Mouse (Mus musculus): ENCODE data around the gene Gm39653. TPM values are rescaled to one million over a fixed set of nuclear protein-coding genes. Genes with fewer than 3 reads are reported as not detected.
"Not testable (repeated sequence)": the region's sequence is repeated elsewhere in the genome, so short reads cannot be mapped to it uniquely, and the experiment has no call there.

Gm39653 gene
- polyA plus RNA-seq, 1 experiment from 2014 or later: not detected

DNA sequence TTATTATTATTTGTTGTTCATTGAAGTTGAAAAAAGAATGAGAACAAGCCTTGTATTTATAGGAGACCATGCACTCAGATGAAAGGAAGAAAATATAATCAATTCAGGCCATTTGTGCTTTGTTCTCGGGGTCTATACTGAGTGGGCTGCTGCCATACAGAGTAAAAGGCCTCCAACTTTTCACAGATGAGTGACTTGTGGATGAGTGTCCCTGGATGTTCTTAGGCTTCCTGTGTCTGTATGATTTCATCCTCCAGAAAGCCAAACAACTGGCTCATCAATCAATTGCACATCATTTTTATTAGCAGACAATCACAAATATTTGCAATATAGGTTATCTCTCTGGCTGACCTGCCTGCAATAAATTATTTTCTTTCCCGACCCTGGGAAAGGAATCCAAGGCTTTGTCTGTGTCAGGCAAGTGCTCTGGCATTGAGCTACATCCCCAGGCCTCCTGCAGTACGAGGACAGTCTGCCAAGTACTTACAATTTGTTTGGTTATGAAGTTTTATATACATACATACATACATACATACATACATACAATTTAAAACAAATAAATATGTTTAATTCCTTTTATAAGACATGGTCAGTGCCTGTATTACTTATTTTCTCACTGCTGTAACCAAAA, 11.8 kb upstream of the Gm39653 start:
- H3K4me1 ChIP-seq (replicated peaks; ENCODE audit: control insufficient read depth, insufficient read depth, low read length): no peaks in the 10 kb centered on the region
- no peak for ATAC-seq
- 64% methylated on average over 3 of the region's 3 CpGs for WGBS
- no peaks in the 10 kb centered on the region for H3K27me3 ChIP-seq (replicated peaks; ENCODE audit: control insufficient read depth, insufficient read depth, low read length)
- no peak overlapping the region for H3K4me3 ChIP-seq (replicated peaks; ENCODE audit: low read length)
- no peaks in the 10 kb centered on the region for H3K36me3 ChIP-seq (ENCODE audit: control insufficient read depth, insufficient read depth)
- H3K9ac ChIP-seq (replicated peaks; ENCODE audit: low read depth, low read length): no peak overlapping the region
- H3K9me3 ChIP-seq (ENCODE audit: control insufficient read depth, low read length): no peaks in the 10 kb centered on the region
- no peak overlapping the region for H3K27ac ChIP-seq (ENCODE audit: low read length)
- H3K4me2 ChIP-seq (ENCODE audit: low read length): no peak overlapping the region

GRCm38 (mm10) chr1:63609613-63610012, 6.2 kb upstream of the Gm39653 start:
- no peak overlapping the region for H3K4me3 ChIP-seq (replicated peaks; ENCODE audit: low read length)
- no peak overlapping the region for H3K27ac ChIP-seq (ENCODE audit: low read length)
- no peaks in the 10 kb centered on the region for H3K9me3 ChIP-seq (ENCODE audit: control insufficient read depth, low read length)
- no peaks in the 10 kb centered on the region for H3K36me3 ChIP-seq (ENCODE audit: control insufficient read depth, insufficient read depth)
- H3K4me2 ChIP-seq (ENCODE audit: low read length): no peak overlapping the region
- 91% methylated on average over 4 of the region's 4 CpGs for WGBS
- H3K9ac ChIP-seq (replicated peaks; ENCODE audit: low read depth, low read length): no peak overlapping the region
- no peaks in the 10 kb centered on the region for H3K27me3 ChIP-seq (replicated peaks; ENCODE audit: control insufficient read depth, insufficient read depth, low read length)
- ATAC-seq: no peak
- H3K4me1 ChIP-seq (replicated peaks; ENCODE audit: control insufficient read depth, insufficient read depth, low read length): 0 out of 2 replicates have a peak, but pooled peaks cover 5% of the 10 kb centered on the region

DNA sequence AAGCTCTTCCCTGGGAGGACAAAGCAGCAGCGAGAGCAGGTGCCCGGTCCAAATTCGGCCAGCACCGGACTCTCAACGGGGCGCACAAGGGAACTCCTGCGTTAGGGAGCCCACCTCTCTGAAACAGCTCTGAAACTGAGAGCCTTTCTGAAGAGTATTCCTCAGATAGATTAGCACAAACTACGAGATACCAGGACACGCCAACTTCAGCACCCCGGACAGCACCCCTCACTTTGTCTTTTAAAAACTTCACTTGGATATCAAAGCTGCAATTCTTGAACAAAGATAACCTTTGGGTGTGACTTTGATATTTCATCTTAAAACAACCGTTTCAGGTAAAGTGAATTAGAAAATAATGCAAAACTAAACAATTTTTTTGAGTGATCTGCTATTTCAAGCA, 1.2 kb upstream of the Gm39653 start:
- no peak overlapping the region for H3K9ac ChIP-seq (replicated peaks; ENCODE audit: low read depth, low read length)
- H3K9me3 ChIP-seq (ENCODE audit: control insufficient read depth, low read length): no peaks in the 10 kb centered on the region
- no peak for ATAC-seq
- H3K27me3 ChIP-seq (replicated peaks; ENCODE audit: control insufficient read depth, insufficient read depth, low read length): no peaks in the 10 kb centered on the region
- no peaks in the 10 kb centered on the region for H3K36me3 ChIP-seq (ENCODE audit: control insufficient read depth, insufficient read depth)
- no peak overlapping the region for H3K27ac ChIP-seq (ENCODE audit: low read length)
- peak overlapping the region; percentile 34 for H3K4me2 ChIP-seq (ENCODE audit: low read length)
- H3K4me3 ChIP-seq (replicated peaks; ENCODE audit: low read length): peak overlapping the region; percentile 10; the same call in 1 of the 2 replicates
- H3K4me1 ChIP-seq (replicated peaks; ENCODE audit: control insufficient read depth, insufficient read depth, low read length): 0 out of 2 replicates have a peak, but pooled peaks cover 5% of the 10 kb centered on the region
- WGBS: 3% methylated on average over 11 of the region's 11 CpGs

GRCm38 (mm10) chr1:63628211-63628610, 12.4 kb downstream of the Gm39653 start:
- ATAC-seq: no peak

DNA sequence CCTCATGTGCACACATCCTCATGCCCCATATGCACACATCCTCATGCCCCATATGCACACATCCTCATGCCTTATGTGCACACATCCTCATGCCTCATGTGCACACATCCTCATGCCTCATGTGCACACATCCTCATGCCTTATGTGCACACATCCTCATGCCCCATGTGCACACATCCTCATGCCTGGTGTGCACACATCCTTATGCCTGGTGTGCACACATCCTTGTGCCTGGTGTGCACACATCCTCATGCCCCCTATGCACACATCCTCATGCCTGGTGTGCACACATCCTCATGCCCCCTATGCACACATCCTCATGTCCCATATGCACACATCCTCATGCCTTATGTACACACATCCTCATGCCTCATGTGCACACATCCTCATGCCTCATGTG, 14.6 kb downstream of the Gm39653 start:
- H3K27ac ChIP-seq (ENCODE audit: low read length); H3K4me1 ChIP-seq (replicated peaks; ENCODE audit: control insufficient read depth, insufficient read depth, low read length); H3K9me3 ChIP-seq (ENCODE audit: control insufficient read depth, low read length); H3K36me3 ChIP-seq (ENCODE audit: control insufficient read depth, insufficient read depth); H3K27me3 ChIP-seq (replicated peaks; ENCODE audit: control insufficient read depth, insufficient read depth, low read length); H3K4me2 ChIP-seq (ENCODE audit: low read length); ATAC-seq; H3K9ac ChIP-seq (replicated peaks; ENCODE audit: low read depth, low read length); H3K4me3 ChIP-seq (replicated peaks; ENCODE audit: low read length): not testable (repeated sequence)

More at GRCm38 (mm10) chr1:63628211-63628610, 12.4 kb downstream of the Gm39653 start:
- no peaks in the 10 kb centered on the region for H3K36me3 ChIP-seq (ENCODE audit: control insufficient read depth, insufficient read depth)
- H3K4me3 ChIP-seq (replicated peaks; ENCODE audit: low read length): no peak overlapping the region
- no peaks in the 10 kb centered on the region for H3K9me3 ChIP-seq (ENCODE audit: control insufficient read depth, low read length)
- WGBS: 61% methylated on average over 2 of the region's 2 CpGs
- H3K4me1 ChIP-seq (replicated peaks; ENCODE audit: control insufficient read depth, insufficient read depth, low read length): no peaks in the 10 kb centered on the region
- no peak overlapping the region for H3K27ac ChIP-seq (ENCODE audit: low read length)
- no peak overlapping the region for H3K4me2 ChIP-seq (ENCODE audit: low read length)
- no peaks in the 10 kb centered on the region for H3K27me3 ChIP-seq (replicated peaks; ENCODE audit: control insufficient read depth, insufficient read depth, low read length)
- no peak overlapping the region for H3K9ac ChIP-seq (replicated peaks; ENCODE audit: low read depth, low read length)

- no peaks in the 10 kb centered on the region for H3K36me3 ChIP-seq (ENCODE audit: control insufficient read depth, insufficient read depth)
- no peak overlapping the region for H3K4me2 ChIP-seq (ENCODE audit: low read length)
- ATAC-seq: no peak
- H3K27ac ChIP-seq (ENCODE audit: low read length): no peak overlapping the region
- no peak overlapping the region for H3K4me3 ChIP-seq (replicated peaks; ENCODE audit: low read length)
- H3K27me3 ChIP-seq (replicated peaks; ENCODE audit: control insufficient read depth, insufficient read depth, low read length): no peaks in the 10 kb centered on the region; the same call in 1 of the 2 replicates
- no peak overlapping the region for H3K9ac ChIP-seq (replicated peaks; ENCODE audit: low read depth, low read length)
- 80% methylated on average over 6 of the region's 6 CpGs for WGBS
- no peaks in the 10 kb centered on the region for H3K9me3 ChIP-seq (ENCODE audit: control insufficient read depth, low read length)
- H3K4me1 ChIP-seq (replicated peaks; ENCODE audit: control insufficient read depth, insufficient read depth, low read length): no peaks in the 10 kb centered on the region
Observed at GRCm38 (mm10) chr1:63639921-63640320, 24.2 kb downstream of the Gm39653 start.

GRCm38 (mm10) chr1:63658016-63658415, 42.2 kb downstream of the Gm39653 start:
- 11% methylated on average over 6 of the region's 6 CpGs for WGBS
- ATAC-seq: peak; percentile 43; the same call in 1 of the 2 replicates

DNA sequence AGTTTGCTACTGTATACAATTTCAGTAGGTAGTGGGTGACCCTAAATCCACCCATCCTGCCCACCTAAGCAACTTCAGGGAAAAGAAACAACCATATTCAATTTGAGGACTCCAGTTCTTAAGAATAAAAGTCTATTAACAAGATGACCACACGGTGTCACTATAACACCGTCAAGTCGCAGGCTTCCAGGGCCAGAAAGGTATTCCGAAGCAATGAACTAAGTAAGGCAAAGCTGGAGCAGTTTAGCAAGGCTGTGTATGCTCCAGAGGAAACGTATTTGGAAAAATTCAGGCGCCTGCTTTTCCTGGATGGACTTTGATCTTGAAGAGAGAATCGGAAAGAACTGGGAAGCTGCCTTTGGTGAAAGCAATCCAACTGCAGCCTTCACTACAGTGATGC, 43.8 kb downstream of the Gm39653 start:
- peak; percentile 69 for ATAC-seq
- H3K9ac ChIP-seq (replicated peaks; ENCODE audit: low read depth, low read length): no peak overlapping the region
- 2% methylated on average over 7 of the region's 7 CpGs for WGBS

More at GRCm38 (mm10) chr1:63658016-63658415, 42.2 kb downstream of the Gm39653 start:
- Histone ChIP-seq H3K4me3 (replicated peaks; ENCODE audit: low read length) (no peak overlapping the region), H3K9me3 (ENCODE audit: control insufficient read depth, low read length) (no peaks in the 10 kb centered on the region), H3K36me3 (ENCODE audit: control insufficient read depth, insufficient read depth) (no peaks in the 10 kb centered on the region), H3K4me2 (ENCODE audit: low read length) (no peak overlapping the region), H3K27ac (ENCODE audit: low read length) (no peak overlapping the region), H3K4me1 (replicated peaks; ENCODE audit: control insufficient read depth, insufficient read depth, low read length) (no peaks in the 10 kb centered on the region), H3K9ac (replicated peaks; ENCODE audit: low read depth, low read length) (no peak overlapping the region), H3K27me3 (replicated peaks; ENCODE audit: control insufficient read depth, insufficient read depth, low read length) (0 out of 2 replicates have a peak, but pooled peaks cover 4% of the 10 kb centered on the region)

GRCm38 (mm10) chr1:63666089-63666488, 50.3 kb downstream of the Gm39653 start:
- Histone ChIP-seq H3K9me3 (ENCODE audit: control insufficient read depth, low read length) (no peaks in the 10 kb centered on the region), H3K4me3 (replicated peaks; ENCODE audit: low read length) (no peak overlapping the region), H3K4me1 (replicated peaks; ENCODE audit: control insufficient read depth, insufficient read depth, low read length) (peaks cover 17% of the 10 kb centered on the region), H3K4me2 (ENCODE audit: low read length) (no peak overlapping the region), H3K27me3 (replicated peaks; ENCODE audit: control insufficient read depth, insufficient read depth, low read length) (no peaks in the 10 kb centered on the region; the same call in 1 of the 2 replicates), H3K27ac (ENCODE audit: low read length) (no peak overlapping the region), H3K9ac (replicated peaks; ENCODE audit: low read depth, low read length) (no peak overlapping the region), H3K36me3 (ENCODE audit: control insufficient read depth, insufficient read depth) (no peaks in the 10 kb centered on the region)
- 97% methylated on average over 2 of the region's 2 CpGs for WGBS
- ATAC-seq: no peak

More for the DNA sequence above, 43.8 kb downstream of the Gm39653 start:
- Histone ChIP-seq H3K36me3 (ENCODE audit: control insufficient read depth, insufficient read depth) (no peaks in the 10 kb centered on the region), H3K27me3 (replicated peaks; ENCODE audit: control insufficient read depth, insufficient read depth, low read length) (peaks cover 4% of the 10 kb centered on the region; the same call in 1 of the 2 replicates), H3K9me3 (ENCODE audit: control insufficient read depth, low read length) (no peaks in the 10 kb centered on the region), H3K4me1 (replicated peaks; ENCODE audit: control insufficient read depth, insufficient read depth, low read length) (no peaks in the 10 kb centered on the region), H3K4me2 (ENCODE audit: low read length) (no peak overlapping the region), H3K27ac (ENCODE audit: low read length) (no peak overlapping the region), H3K4me3 (replicated peaks; ENCODE audit: low read length) (no peak overlapping the region)
